Mouse (Mus musculus) left cerebral cortex, adult 11 months (tissue): ENCODE results near the gene Gse1.

Experiments
- DNase-seq: peaks from one replicate; pipeline ENCODE4 v3.0.0; 2022; ENCODE audit warnings: low spot score

Gene Gse1

DNA sequence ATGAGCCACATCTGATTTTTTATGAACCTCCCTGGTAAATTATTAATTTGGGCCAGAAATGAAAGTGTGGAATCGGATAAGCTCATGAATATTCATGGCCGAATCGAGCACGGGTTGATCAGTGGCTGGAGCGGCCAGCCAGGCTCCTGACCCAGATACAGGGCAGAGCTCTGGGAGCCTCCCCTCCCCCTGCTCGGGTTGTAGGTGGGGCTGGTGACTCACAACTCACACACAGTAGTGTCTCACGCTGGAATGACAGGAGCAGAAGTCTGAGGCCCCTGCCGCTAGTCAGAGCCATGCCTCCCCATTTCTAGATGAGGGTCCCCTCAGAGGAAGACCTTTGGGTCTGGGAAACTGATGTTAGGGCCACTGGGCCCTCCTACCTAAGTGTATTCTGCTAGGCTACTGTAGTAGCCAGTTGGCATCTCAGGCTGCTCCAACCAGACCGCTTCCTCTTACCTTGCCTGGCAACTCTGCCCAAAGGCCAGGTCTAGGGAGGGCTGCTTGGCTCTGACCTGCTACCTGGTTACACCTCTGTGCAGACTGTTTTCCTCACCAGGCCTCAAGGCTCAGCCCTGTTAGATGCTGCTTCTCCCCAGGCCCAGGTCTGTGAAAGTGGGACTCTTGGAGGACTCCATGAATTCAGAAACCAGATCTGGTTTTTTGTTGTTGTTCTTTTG, 270.8 kb downstream of the Gse1 start:
- no peak for DNase-seq

DNA sequence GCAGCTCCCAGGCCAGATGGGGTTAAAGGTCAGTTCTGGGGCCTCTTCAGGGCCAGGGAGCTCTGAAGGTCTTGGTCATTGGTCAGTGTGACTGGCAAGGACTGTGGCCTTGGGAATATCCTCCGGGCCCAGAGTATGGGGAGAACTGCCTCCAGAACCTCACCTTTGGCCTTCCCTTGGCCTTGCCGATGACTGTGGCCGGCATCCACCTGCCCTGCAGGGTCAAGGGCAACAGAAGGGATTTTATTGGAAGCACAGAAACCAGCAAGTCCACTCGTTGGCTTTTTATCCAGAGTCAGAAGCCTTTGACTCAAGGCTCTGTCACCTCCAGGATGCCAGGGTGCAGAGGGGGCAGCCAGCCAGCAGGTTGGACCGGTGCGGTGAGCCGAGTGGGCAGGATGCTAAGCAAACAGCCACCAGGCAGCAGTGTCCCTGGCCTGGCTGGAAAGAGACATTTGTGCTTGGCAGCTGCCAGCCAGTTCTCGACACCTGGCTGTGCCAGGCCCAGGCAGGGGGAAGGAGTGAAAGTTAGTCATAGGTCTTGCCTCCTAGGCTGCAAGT, 272.5 kb downstream of the Gse1 start:
- DNase-seq = no peak

GRCm38 (mm10) chr8:120501426-120501825, 273.2 kb downstream of the Gse1 start:
- no peak for DNase-seq

DNA sequence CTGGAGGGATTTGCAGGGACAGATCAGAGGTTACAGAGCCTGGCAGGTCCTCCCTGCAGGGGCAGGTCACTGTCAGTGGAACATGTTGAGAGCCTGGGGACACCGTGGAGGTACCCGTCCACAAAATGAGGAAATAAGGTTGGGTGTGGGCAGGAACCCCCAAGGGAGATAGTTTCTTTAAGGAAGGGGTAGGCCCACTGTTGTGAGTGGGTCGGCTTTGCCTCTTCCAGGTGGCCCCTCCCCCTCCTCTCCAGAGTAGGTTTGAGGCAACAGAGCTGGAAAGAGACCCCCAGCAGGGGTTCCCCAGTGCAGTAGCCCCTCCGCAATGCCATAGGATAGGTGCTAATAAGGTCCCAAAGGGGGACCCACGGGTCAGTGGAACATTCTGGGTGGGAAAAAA, 274.2 kb downstream of the Gse1 start:
- no peak for DNase-seq

DNA sequence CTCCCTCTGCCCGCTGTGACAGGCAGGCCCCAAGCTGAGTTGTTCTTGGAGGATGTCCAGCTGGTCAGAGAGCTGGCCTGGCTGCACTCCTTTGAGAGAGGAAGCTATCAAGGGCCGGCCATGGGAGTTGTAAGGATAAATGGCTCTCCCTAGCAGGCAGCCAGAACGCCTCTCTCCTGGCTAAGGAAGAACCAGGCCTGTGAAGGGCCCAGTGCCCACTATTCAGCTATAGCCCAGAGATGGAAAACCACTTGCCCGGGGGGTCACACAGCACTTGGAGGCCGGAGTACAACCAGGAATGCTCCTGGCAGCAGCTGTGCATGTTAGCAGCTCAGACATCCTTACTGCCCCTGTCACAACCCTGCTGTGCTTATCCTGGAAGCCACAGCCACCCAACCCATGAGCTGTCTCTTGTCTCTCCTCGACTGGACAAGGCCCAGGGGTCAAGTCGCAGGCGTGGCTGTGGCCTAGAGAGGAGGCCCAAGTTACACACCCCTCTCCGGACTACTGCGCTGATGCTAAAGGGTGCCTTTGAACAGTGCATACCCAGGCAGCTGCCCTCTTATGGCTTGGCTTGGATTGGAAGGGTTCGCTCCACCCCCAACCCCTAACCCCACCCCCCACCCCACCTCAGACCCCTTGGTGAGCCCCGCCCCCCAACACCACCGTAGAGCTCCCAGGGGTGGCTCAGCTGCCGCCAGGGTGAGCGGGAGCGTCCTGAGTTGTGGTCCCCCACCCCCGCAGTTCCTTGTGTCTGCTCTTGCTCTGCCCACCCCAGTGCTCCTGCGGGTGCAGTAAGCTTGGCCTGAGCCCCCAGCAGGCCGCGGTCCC, 276.2 kb downstream of the Gse1 start:
- no peak for DNase-seq

DNA sequence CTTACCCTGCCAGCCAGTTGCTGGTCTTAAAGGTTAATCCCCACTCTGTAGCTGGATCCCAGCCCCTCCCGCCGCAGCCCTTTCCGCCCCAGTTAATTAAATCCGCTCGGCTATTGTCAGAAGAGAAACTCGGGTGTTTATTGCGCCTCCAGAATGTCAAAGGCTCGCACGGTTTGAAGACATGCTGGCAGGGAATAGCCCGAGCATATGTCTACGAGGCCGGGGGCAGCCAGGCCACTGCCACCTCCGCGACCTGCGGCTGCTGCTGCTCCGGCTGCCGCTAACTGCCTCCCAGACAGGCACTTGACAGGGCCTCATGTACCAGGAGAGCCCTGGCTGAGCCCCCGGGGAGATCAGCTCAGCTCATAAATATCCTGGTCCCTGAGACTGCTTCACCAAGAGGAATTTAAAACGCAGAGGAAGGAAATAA, 276.8 kb downstream of the Gse1 start:
- DNase-seq = no peak

DNA sequence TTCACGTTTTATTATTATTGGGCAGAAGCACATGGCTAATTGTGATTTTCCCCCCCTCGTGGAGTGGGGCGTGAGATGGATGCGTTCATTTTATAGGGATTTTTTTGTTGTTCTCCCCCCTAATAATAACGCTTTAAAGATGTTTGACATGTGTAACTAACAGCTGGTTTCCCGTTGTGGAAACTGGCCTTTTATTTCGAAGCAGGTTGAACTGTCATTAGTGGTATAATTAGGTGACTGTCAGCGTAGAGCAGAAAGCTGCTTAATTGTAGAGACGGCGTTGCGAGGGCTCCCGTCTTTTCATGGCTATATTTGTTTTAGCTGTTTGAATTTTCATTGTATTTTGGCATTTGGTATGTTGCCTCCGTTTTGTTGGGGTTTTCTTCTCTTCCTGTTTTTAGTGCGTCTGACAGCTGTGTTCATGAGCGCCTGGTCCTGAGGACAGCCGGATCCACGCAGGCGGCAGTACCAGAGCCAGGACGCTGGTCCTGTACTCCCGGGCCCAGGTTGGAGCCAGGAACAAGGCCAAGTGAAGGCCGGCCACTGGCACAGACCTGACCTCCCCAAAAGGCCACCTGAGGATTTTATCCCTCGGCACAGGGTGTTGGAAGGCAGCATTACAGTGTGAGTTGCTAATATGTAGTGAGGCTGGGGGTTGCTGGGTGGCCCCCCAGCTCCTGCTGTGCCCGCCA, 277.5 kb downstream of the Gse1 start:
- no peak for DNase-seq

DNA sequence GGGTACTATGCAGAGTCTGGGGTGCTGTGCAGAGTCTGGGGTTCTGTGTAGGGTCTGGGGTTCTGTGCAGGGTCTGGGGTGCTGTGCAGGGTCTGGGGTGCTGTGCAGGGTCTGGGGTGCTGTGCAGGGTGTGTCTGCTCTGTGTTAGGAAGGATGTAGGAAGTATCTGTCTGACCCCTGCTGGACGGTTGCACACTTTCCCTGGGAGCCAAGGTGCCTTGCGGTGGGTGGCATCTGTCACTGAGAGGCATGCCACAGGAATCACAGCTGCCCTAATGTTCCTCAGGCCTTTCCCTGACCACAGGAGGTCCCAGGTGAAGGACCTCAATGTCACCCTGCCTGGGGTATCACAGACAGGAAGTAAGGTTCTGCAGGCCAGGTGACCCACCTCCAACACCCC, 278.3 kb downstream of the Gse1 start:
- DNase-seq = no peak

DNA sequence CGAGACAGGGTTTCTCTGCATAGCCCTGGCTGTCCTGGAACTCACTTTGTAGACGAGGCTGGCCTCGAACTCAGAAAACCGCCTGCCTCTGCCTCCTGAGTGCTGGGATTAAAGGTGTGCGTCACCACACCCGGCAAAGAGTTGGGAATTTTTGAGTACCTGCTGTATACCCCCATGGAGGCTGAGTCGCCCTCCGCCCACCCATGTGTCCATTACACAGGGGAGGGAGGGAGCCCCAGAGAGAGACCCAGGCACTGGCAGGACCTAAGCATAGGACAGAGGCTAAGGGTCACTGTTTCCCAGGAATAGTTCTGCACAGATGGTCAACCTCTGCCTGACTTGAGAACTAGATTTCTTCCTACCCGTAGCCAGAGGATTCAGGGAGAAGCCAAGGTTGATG, 279.0 kb downstream of the Gse1 start:
- no peak for DNase-seq

DNA sequence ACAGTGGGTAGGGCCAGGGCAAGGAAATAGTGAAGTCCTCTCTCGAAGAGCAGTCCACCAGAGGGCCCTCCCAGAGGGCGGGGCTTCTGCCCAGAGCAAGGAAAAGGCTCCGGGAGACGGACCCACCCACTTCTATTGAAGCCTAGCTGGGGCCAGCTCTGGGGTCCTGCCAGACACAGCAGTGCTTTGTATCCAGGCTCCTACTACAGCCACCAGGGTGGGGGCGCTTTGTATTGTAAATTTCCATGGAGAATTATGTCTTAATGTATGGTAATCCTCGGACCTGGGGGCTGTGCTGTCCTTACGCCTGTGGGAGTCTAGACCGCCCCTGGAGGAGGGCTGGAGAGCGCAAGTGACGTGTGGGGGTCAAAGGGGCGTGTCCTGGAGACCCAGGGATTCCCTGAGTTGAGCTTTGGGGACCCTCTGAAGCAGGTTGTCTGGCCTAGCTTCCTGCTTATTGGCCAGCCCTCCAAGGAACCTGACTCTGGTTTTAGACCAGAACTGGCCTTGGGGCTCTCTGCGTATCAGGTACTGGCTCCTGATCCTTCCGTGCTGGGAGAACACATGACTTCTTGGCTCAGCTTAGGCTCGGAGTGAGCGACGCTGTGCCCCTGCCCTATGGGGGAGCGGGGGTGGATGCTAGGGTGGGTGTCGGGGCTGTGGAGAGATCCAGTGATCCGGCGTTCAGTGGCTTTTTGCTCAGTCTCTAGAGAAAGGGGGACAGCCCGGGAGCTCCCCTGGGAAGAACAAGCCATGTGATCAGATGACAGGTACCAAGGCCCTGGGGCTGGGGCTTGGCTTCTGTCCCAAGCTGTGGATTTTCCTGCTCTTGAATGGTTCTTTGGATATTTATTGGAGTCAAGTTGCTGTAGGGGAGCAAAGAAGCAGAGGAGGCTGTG, 281.1 kb downstream of the Gse1 start:
- no peak for DNase-seq

DNA sequence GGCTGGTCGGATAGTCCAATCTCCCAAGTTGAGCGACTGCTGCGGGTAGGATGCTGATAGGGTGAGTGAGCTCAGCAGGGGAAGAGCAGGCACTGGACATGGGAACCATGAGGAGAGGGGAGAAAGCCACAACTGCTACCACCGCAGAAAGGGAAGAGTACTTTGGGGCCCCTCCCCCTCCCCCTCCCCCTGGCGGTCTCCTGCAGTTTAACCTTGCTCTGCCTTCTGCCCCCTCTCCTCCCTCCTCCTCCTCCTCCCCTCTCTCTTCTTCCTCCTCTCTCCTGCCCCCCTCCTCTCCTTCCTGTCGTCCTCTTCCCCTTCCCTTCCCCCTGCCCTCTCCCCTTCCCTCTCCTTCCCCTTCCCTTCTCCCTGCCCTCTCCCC, 281.8 kb downstream of the Gse1 start:
- DNase-seq = no peak

- no peak for DNase-seq
Observed at GRCm38 (mm10) chr8:120510863-120511457, 282.7 kb downstream of the Gse1 start.

GRCm38 (mm10) chr8:120511737-120512136, 283.5 kb downstream of the Gse1 start:
- DNase-seq = no peak

DNA sequence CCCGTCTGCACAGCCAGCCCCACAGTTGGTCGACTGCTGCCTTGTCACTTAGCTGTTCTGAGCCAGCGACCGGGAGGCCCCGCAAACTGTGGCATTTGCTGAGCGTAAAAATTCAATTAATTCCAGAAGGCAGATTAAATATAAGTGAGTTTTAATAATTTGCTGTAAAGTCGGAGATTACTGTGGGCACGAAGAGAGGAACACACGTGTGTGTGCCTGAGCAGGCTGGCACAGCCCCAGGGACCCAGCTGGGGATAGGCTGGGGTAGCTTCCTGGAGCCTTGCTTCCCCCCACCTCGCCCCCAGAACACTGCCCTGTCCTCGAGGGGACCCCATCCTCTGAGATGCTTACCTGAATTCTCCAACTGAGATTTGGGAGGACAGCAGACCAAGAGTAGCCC, 284.1 kb downstream of the Gse1 start:
- no peak for DNase-seq

DNA sequence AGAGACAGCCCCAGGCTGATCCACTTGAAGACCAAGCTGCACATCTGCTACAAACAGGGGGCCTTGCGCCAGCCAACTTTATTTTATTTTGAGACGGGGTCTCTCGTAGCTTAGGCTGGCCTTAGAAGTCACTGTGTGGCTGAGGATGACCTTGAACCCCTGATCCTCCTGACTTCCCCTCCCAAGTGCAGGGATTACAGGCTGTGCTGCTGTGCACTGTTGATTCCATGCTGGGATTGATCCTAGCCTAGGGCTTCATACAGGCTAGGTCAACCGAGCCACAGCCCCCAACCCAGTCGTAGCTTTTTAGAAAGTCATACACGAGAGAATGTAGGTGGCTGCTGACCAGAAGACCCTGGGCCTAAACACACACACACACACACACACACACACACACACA, 284.9 kb downstream of the Gse1 start:
- DNase-seq = no peak

- no peak for DNase-seq
Observed at GRCm38 (mm10) chr8:120513638-120514461, 285.6 kb downstream of the Gse1 start.

GRCm38 (mm10) chr8:120515214-120515613, 287.0 kb downstream of the Gse1 start:
- DNase-seq = no peak

- DNase-seq = no peak
Observed at GRCm38 (mm10) chr8:120515650-120516049, 287.4 kb downstream of the Gse1 start.

GRCm38 (mm10) chr8:120516182-120516755, 288.0 kb downstream of the Gse1 start:
- DNase-seq = no peak
